Mouse (Mus musculus) G1E (cell line): ENCODE measurements around the gene Tpk1.

Experiments
- CTCF ChIP-seq: IDR thresholded peaks from 2 replicates; pipeline ENCODE4 v1.5.1; 2012; ENCODE audit warnings: low read depth, low read length, inconsistent platforms, mixed read lengths
- GATA1 ChIP-seq: IDR thresholded peaks from 2 replicates; pipeline ENCODE4 v1.6.1; 2012; ENCODE audit warnings: borderline replicate concordance, low read length, inconsistent platforms, mixed read lengths
- GATA2 ChIP-seq: IDR thresholded peaks from 2 replicates; pipeline ENCODE4 v1.6.1; 2012; ENCODE audit warnings: low read depth, low read length, inconsistent platforms, borderline replicate concordance

DNA sequence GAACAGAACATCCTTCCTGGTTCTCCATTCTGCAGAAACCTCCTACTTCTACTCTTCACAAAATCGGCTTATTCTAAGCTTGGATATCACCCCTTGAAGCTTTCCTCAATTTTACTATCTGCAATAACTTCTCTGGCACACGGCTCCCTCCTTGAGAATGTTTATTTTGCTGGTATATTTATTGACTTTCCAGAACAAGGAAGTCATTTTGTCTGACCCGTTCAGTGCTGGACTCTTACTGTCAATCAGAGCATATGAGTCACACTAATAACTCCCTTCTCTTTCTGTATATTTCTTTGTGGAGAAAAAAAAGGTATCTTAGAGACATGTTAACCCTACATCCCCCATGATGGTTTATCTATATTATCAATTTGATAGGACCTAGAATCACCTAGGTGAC lies 10.1 kb upstream of the Tpk1 start:
- no peak for TF ChIP-seq GATA1
- TF ChIP-seq CTCF = no peak
- no peak for TF ChIP-seq GATA2
